Mouse (Mus musculus) C2C12 (cell line): Measurements from ENCODE around the gene Ttll5.

Source experiments
- CEBPB ChIP-seq: IDR thresholded peaks from one replicate; pipeline ENCODE4 v1.6.1; 2011; ENCODE audit warnings: low read depth, mild to moderate bottlenecking, control low read depth, moderate library complexity
- CTCF ChIP-seq: IDR thresholded peaks from one replicate; pipeline ENCODE4 v1.5.1; 2011; ENCODE audit not compliant: control insufficient read depth, insufficient read depth, insufficient read length
- MAX ChIP-seq: IDR thresholded peaks from one replicate; pipeline ENCODE4 v1.6.1; 2011; ENCODE audit warnings: mild to moderate bottlenecking, control low read depth
- MYOD1 ChIP-seq: IDR thresholded peaks from one replicate; pipeline ENCODE4 v1.6.1; 2011; ENCODE audit warnings: low read depth; ENCODE audit not compliant: control insufficient read depth, insufficient read length
- MYOG ChIP-seq: IDR thresholded peaks from one replicate; pipeline ENCODE4 v1.6.1; 2011; ENCODE audit not compliant: control insufficient read depth, insufficient read length; ENCODE audit errors: extremely low read depth
- USF1 ChIP-seq: IDR thresholded peaks from one replicate; pipeline ENCODE4 v1.6.1; 2011; ENCODE audit warnings: low read depth, mild to moderate bottlenecking, control low read depth, moderate library complexity

DNA sequence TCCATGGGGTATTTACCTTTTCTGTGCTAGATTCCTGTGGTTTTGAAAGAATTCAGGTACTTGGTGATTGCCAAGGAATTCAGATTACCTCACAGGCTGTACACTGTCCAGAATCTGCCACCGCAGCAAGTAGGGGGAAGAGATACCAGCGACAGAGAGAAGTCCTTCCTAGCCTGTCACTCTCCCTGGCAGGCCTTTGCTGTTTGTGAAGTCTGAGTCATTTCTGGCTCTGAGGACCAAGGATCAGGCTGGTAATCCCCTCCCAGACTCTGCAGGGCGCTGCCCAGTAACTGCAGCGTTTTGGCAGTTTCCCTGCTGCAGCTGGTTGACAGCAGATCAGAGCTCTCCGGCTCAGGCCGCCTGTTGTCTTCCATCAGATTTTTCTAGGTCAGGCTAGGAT lies 45.0 kb downstream of the Ttll5 start:
- TF ChIP-seq CTCF (no peak), MAX (no peak), CEBPB (no peak), USF1 (no peak), MYOD1 (peak; percentile 65), MYOG (no peak)
